Mouse (Mus musculus) embryonic stem cell, embryonic (primary cell): Measurements from ENCODE around the gene Klra4.
"Not testable (repeated sequence)": the region's sequence is repeated elsewhere in the genome, so short reads cannot be mapped to it uniquely, and the experiment has no call there.

Experiments
- CTCF ChIA-PET, 4 experiments: fragments of 300-600 bp in 2 of 4; fragments of 350-600 bp in 2 of 4; sonication (Branson Sonifier 250); formaldehyde crosslinking; loops; one replicate each; lab custom pipeline; 2022; ENCODE audit warnings: inconsistent platforms in 2 of 4; lab: Charles Lee
- POLR2A ChIA-PET, 4 experiments: fragments of 300-600 bp in 2 of 4; fragments of 350-600 bp in 2 of 4; sonication (Branson Sonifier 250); formaldehyde crosslinking; loops; one replicate each; lab custom pipeline; 2022; ENCODE audit warnings: antibody characterized with exemption in 4 of 4, inconsistent platforms in 1 of 4; lab: Charles Lee

Gene Klra4

GRCm38 (mm10) chr6:130067171-130067570, at the start of gene Klra4:
Gene Klra4, minus strand, starts transcription at chr6:130067271.
- CTCF ChIA-PET = not testable (repeated sequence)
- POLR2A ChIA-PET = interaction anchor here in 1 of 4 experiments (0.6 kb wide), 1 partner anchor 631 kb away, joined by 3 read pairs; no protein-coding TSS in a partner anchor

GRCm38 (mm10) chr6:130110485-130110884, 43.4 kb upstream of the Klra4 start:
- CTCF ChIA-PET = no interaction called here
- POLR2A ChIA-PET = no interaction called here

- CTCF ChIA-PET, POLR2A ChIA-PET: not testable (repeated sequence)
These were observed 35.7 kb upstream of the Klra4 start for GRCm38 (mm10) chr6:130102743-130103142.

GRCm38 (mm10) chr6:130092336-130092948, 25.4 kb upstream of the Klra4 start:
- CTCF ChIA-PET = no interaction called here
- POLR2A ChIA-PET = no interaction called here

GRCm38 (mm10) chr6:130065196-130065595, 1.9 kb downstream of the Klra4 start:
- CTCF ChIA-PET = no interaction called here
- POLR2A ChIA-PET = no interaction called here

GRCm38 (mm10) chr6:130035146-130035545, 31.9 kb downstream of the Klra4 start:
- CTCF ChIA-PET, POLR2A ChIA-PET: not testable (repeated sequence)

- CTCF ChIA-PET, POLR2A ChIA-PET: not testable (repeated sequence)
These were observed 35.5 kb downstream of the Klra4 start for GRCm38 (mm10) chr6:130031493-130032089.

GRCm38 (mm10) chr6:130026854-130027253, 40.2 kb downstream of the Klra4 start, which contains the start of gene Klra6:
Gene Klra6, minus strand, starts transcription at chr6:130026954.
- ChIA-PET POLR2A (no interaction called here), CTCF (no interaction called here)
